Mouse (Mus musculus) kidney, embryonic 15.5 days (tissue): ENCODE data around the gene Usp11. TPM values are rescaled to one million over a fixed set of nuclear protein-coding genes. Genes with fewer than 3 reads are reported as not detected.

Experiments
- ATAC-seq: fragments of 200-750 bp; cut with Nextera tagmentation; replicated peaks from 2 replicates; pipeline ENCODE4 v1.8.0; 2017; ENCODE audit warnings: moderate TSS enrichment; ENCODE audit not compliant: low FRiP score
- H3K27ac ChIP-seq: fragments of 300-500 bp; sonication (generic); 2 replicates; pipeline ENCODE4 v1.5.1; 2015; ENCODE audit warnings: mild to moderate bottlenecking, inconsistent platforms
- H3K27me3 ChIP-seq: fragments of 300-500 bp; sonication (generic); 2 replicates; pipeline ENCODE4 v1.6.1; 2015; ENCODE audit warnings: inconsistent platforms
- H3K36me3 ChIP-seq: fragments of 300-500 bp; sonication (generic); 2 replicates; pipeline ENCODE4 v1.6.1; 2015; ENCODE audit warnings: inconsistent platforms
- H3K4me1 ChIP-seq: fragments of 300-500 bp; sonication (generic); 2 replicates; pipeline ENCODE4 v1.6.1; 2015; ENCODE audit warnings: inconsistent platforms
- H3K4me2 ChIP-seq: fragments of 300-500 bp; sonication (generic); 2 replicates; pipeline ENCODE4 v1.6.1; 2015; ENCODE audit warnings: moderate library complexity, mild to moderate bottlenecking, inconsistent platforms
- H3K4me3 ChIP-seq: fragments of 300-500 bp; sonication (generic); replicated peaks from 2 replicates; pipeline ENCODE4 v1.5.1; 2015; ENCODE audit warnings: mild to moderate bottlenecking, inconsistent platforms
- H3K9ac ChIP-seq: fragments of 300-500 bp; sonication (generic); 2 replicates; pipeline ENCODE4 v1.6.1; 2015; ENCODE audit warnings: mild to moderate bottlenecking, inconsistent platforms
- H3K9me3 ChIP-seq: fragments of 300-500 bp; sonication (generic); replicated peaks from 2 replicates; pipeline ENCODE4 v1.6.1; 2016; ENCODE audit warnings: inconsistent platforms
- WGBS: fragments of 180-500 bp; shearing (Covaris S2); methylation state at CpG from one replicate; pipeline ENCODE4 v1.1.7; 2015; ENCODE audit warnings: mixed read lengths; 5-methylcytosine and 5-hydroxymethylcytosine counted together
- polyA plus RNA-seq: library from polyadenylated mRNA; unstranded; fragments of >200 nt; fragmentation: Nextera tagmentation; extraction: Ambion mirVana; gene quantifications from 2 replicates; pipeline ENCODE4 v1.2.1, GENCODE M21; 2015

The Usp11 gene
- polyA plus RNA-seq, result 43.9 and 47.8 TPM in 2 replicates

DNA sequence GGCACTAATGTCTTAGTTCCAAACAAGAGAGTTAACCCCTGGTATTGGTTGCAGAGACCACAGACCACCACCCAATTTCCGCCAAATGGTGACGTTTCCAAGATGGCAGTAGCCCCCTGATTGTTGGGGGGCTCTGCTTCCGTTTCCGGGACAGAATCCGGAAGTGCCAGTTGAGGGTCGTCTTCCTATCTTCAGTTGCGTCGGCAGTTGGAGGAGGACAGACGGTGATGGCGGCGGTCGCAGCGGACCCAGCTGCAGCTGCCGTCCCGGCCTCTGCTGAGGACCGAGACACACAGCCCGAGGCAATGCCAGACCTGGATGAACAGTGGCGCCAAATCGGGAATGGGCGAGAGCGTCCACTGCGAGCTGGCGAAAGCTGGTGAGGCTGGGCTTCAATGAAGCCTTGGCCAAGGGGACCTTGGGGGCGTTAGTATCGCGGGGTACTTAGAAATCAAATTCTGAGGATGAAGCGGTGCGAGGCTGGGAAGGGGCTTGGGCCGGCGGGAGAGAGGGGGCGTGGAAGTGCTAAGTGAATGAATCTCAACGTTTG, at the start of gene Usp11:
TSS of gene Usp11 (plus strand) at position 166 of the 550 bp plus-strand sequence.
- Histone ChIP-seq H3K27me3 (no peaks in the 10 kb centered on the region), H3K4me3 (peak within 1 kb of the TSS; percentile 61), H3K27ac (peak within 1 kb of the TSS; percentile 96), H3K4me1 (no peaks in the 10 kb centered on the region), H3K9me3 (no peaks in the 10 kb centered on the region), H3K36me3 (peaks cover 10% of the 10 kb centered on the region), H3K9ac (peak within 1 kb of the TSS; percentile 56), H3K4me2 (peak within 1 kb of the TSS; percentile 58)
- WGBS, result 19% methylated on average over 32 of the region's 32 CpGs
- ATAC-seq, result peak; percentile 61

DNA sequence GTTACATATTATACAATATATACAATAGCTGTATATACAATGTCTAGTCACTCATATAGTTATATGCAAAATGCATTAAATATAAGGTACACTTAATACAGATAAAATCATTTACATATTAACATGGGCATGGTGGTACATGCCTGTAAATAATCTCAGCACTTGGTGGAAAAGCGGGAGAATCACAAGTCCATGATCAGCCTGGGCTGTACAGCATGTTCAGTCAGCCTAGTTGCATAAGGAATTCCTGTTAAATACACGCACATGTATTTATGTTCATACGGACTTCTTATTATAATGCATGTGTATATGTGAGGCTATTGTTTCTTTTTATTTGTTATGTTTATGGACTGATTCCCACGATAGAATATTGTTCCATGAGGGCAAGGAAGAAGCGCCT, 46.1 kb upstream of the Usp11 start:
- H3K4me3 ChIP-seq, result peak overlapping the region; percentile 56
- 32% methylated on average over 5 of the region's 5 CpGs for WGBS
- no peaks in the 10 kb centered on the region for H3K27me3 ChIP-seq
- H3K36me3 ChIP-seq, result no peaks in the 10 kb centered on the region
- H3K27ac ChIP-seq, result no peak overlapping the region
- H3K9me3 ChIP-seq, result no peaks in the 10 kb centered on the region
- peak overlapping the region; percentile 81 for H3K4me2 ChIP-seq
- ATAC-seq, result no peak
- no peak overlapping the region for H3K9ac ChIP-seq
- no peaks in the 10 kb centered on the region for H3K4me1 ChIP-seq

DNA sequence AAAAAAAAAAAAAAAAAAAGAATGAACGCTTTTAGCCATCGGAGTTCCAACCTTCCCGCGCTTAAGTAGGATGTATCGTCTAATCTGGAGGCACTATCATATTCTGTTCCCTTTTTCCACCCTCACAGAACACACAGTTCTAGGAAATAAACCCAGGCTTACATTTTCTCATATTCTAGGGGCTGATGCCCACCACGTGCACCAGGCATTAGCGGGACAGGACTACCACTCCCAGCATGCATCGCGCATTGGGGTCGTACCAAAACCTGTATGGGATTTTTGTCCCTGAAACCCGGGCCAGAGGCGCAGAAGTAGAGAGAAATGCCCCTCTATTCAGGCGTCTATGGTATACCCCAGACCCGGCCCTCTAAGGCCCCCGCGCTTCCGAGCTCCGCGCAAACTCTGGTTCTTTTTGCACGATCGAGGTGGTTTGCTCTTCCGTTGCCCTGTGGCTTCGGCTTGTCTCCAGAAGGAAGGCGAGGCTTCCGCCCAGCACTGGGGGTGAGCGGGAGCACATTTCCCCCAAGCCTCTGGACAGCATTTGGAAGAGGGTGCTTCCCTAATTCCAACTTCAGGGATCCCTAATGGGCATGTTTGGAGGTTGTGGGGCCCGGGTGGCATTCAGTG, 45.6 kb upstream of the Usp11 start, which contains the start of gene Uba1:
TSS of gene Uba1 (plus strand) at position 301 of the 627 bp plus-strand sequence.
- H3K4me1 ChIP-seq, result no peaks in the 10 kb centered on the region
- no peaks in the 10 kb centered on the region for H3K27me3 ChIP-seq
- peak within 1 kb of the TSS; percentile 81 for H3K4me2 ChIP-seq
- no peaks in the 10 kb centered on the region for H3K36me3 ChIP-seq
- no peaks in the 10 kb centered on the region for H3K9me3 ChIP-seq
- H3K4me3 ChIP-seq, result peak within 1 kb of the TSS; percentile 56
- peak; percentile 86 for ATAC-seq
- H3K9ac ChIP-seq, result peak within 1 kb of the TSS; percentile 45
- WGBS, result 15% methylated on average over 27 of the region's 27 CpGs
- peak within 1 kb of the TSS; percentile 73; the same call in 1 of the 2 replicates for H3K27ac ChIP-seq

DNA sequence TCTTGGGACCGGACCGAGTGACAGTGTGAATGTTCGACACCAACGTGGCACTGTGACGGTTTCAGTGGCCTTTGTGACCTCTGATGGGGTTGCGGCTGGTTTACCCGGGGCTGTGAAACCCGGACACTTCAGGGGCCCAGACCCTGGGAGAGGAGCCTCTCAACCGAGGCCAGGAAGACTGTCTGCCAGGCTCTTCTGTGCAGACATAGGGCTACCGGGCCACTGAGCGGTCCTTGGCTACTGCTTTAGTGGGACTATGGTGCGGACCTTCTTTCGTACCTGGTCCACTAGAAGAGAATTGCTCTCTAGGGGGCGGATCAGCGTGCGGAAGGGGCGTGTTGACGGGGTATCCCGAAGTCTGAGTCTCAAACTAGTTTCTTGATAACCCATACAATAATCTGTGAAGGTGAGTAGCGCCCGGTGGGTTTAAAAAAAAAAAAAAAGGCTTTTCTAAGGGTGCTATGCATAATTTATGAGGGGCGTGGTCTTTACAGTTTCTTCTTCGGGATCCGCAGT, 44.8 kb upstream of the Usp11 start:
- peak overlapping the region; percentile 45 for H3K9ac ChIP-seq
- peak overlapping the region; percentile 56 for H3K4me3 ChIP-seq
- H3K27me3 ChIP-seq, result no peaks in the 10 kb centered on the region
- ATAC-seq, result peak; percentile 20; the same call in 1 of the 2 replicates
- no peaks in the 10 kb centered on the region for H3K36me3 ChIP-seq
- H3K9me3 ChIP-seq, result no peaks in the 10 kb centered on the region
- peak overlapping the region; percentile 73; the same call in 1 of the 2 replicates for H3K27ac ChIP-seq
- peak overlapping the region; percentile 81 for H3K4me2 ChIP-seq
- 16% methylated on average over 24 of the region's 24 CpGs for WGBS
- no peaks in the 10 kb centered on the region for H3K4me1 ChIP-seq

GRCm38 (mm10) chrX:20662317-20662715, 41.4 kb upstream of the Usp11 start:
- Histone ChIP-seq H3K27me3 (no peaks in the 10 kb centered on the region), H3K4me2 (no peak overlapping the region), H3K27ac (peak overlapping the region; percentile 37; the same call in 1 of the 2 replicates), H3K4me3 (peak overlapping the region; percentile 67), H3K9ac (no peak overlapping the region), H3K4me1 (no peaks in the 10 kb centered on the region), H3K36me3 (peaks cover 19% of the 10 kb centered on the region), H3K9me3 (no peaks in the 10 kb centered on the region)
- 28% methylated on average over 5 of the region's 5 CpGs for WGBS
- ATAC-seq, result peak; percentile 19

DNA sequence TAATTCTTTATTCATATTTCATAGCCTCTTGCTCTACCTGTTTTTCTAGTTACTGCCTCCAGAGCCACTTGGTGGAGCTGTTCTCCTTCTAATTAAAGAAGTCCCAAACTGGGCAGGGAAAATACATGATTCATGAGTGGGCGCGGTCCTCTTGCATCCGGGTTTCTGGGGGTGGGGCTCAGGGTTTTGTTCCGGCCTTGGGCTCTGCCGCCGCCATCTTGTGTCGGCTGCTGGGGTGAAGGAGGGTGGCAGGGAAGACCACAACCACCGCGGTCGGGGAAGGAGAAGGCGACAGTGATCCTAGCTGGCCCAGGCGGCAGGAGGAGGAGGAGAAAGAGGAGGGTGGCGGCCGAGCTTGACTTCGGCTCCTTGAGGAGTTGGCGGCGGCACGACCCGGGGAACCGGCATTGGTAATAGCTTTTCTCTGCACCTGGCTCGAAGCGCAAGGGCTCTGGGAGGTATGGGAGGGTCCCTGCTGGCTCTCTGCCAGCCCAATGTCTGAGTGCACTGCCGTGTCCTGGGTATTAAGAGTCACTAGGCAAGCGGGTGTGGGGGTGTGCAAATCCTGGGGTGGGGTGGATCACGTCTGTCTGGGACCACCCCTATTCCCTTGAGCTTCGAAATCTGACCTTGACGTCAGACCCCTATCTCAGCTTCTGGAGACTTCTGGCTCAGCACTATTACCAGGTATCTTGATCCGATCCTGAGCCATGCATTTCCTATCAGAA, 40.8 kb upstream of the Usp11 start:
- H3K27me3 ChIP-seq, result no peaks in the 10 kb centered on the region
- H3K36me3 ChIP-seq, result peaks cover 25% of the 10 kb centered on the region
- no peaks in the 10 kb centered on the region for H3K4me1 ChIP-seq
- peak; percentile 91 for ATAC-seq
- H3K27ac ChIP-seq, result peak overlapping the region; percentile 82
- H3K9me3 ChIP-seq, result no peaks in the 10 kb centered on the region
- H3K4me3 ChIP-seq, result peak overlapping the region; percentile 67
- 15% methylated on average over 28 of the region's 28 CpGs for WGBS
- H3K9ac ChIP-seq, result peak overlapping the region; percentile 64
- peak overlapping the region; percentile 59 for H3K4me2 ChIP-seq

- WGBS, result 17% methylated on average over 9 of the region's 9 CpGs
- peak; percentile 6; the same call in 1 of the 2 replicates for ATAC-seq
- peaks cover 30% of the 10 kb centered on the region for H3K36me3 ChIP-seq
Observed at GRCm38 (mm10) chrX:20663444-20663790, 40.3 kb upstream of the Usp11 start.

DNA sequence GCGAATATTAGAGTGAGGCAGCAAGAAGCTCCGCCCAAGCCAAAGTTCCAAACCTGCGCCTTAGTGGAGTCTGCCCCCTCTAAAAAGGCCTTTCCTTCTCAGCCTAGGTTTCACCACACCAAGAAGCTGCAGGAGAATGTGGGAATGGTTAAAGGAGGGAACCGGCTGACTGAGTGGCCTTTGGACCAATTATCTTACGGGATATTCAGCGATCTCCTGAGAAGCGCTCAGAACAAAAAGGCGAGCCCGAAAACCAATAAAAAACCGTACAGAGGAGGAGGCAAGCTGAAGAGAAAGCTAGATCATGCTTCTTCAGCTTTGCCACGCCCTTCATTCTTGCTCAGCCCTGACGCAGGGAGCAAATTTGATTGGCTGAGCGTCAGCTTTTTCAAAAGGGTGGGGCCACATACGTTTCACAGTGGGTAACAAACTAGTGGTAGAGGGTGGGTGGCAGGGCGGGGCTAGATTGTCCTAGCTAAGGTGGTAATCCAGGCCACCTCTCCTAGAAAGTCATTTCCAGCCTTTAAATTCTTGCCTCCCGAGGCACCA, 16.1 kb upstream of the Usp11 start, which contains the start of gene Cdk16:
TSS of gene Cdk16 (plus strand) at position 436 of the 549 bp plus-strand sequence.
- peak within 1 kb of the TSS; percentile 69 for H3K4me3 ChIP-seq
- ATAC-seq, result peak; percentile 94

More at GRCm38 (mm10) chrX:20663444-20663790, 40.3 kb upstream of the Usp11 start:
- Histone ChIP-seq H3K27ac (peak overlapping the region; percentile 82), H3K9ac (peak overlapping the region; percentile 64), H3K4me3 (peak overlapping the region; percentile 67), H3K9me3 (no peaks in the 10 kb centered on the region), H3K4me1 (no peaks in the 10 kb centered on the region), H3K4me2 (peak overlapping the region; percentile 59), H3K27me3 (no peaks in the 10 kb centered on the region)

DNA sequence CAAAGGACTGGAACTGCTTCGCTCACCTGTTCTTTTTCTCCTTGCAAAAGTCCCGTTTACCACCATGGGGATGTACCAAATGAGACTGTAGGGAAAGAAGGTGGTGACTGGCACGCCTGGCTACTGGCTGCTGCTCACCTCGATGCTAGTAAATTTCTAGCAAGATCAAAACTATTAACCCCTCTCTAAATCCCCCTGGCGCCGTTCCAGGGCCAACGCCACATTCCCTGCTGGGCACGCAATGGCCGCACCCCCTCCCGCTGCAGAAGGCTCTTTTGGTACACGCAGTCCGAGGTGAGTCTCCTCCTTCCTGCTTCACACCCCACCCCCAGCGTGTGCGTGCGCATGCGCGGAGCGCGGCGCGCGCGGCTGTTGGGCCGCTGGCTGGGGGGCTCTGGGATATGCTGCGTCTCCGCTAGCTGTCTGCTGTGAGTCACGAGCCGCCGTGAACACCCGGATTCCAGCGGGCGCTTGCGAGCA, 15.6 kb upstream of the Usp11 start:
- Histone ChIP-seq H3K9me3 (no peaks in the 10 kb centered on the region), H3K36me3 (peaks cover 7% of the 10 kb centered on the region), H3K27ac (peak overlapping the region; percentile 97), H3K4me1 (peaks cover 10% of the 10 kb centered on the region; the same call in 1 of the 2 replicates), H3K27me3 (no peaks in the 10 kb centered on the region), H3K4me3 (peak overlapping the region; percentile 69), H3K4me2 (peak overlapping the region; percentile 71), H3K9ac (peak overlapping the region; percentile 85)
- 20% methylated on average over 31 of the region's 33 CpGs for WGBS
- peak; percentile 92 for ATAC-seq

More for the DNA sequence above, 16.1 kb upstream of the Usp11 start, which contains the start of gene Cdk16:
- Histone ChIP-seq H3K27ac (peak within 1 kb of the TSS; percentile 97), H3K27me3 (no peaks in the 10 kb centered on the region), H3K4me1 (peaks cover 10% of the 10 kb centered on the region; the same call in 1 of the 2 replicates), H3K9me3 (no peaks in the 10 kb centered on the region), H3K36me3 (peaks cover 7% of the 10 kb centered on the region), H3K9ac (peak within 1 kb of the TSS; percentile 85), H3K4me2 (peak within 1 kb of the TSS; percentile 71)
- 19% methylated on average over 16 of the region's 16 CpGs for WGBS

DNA sequence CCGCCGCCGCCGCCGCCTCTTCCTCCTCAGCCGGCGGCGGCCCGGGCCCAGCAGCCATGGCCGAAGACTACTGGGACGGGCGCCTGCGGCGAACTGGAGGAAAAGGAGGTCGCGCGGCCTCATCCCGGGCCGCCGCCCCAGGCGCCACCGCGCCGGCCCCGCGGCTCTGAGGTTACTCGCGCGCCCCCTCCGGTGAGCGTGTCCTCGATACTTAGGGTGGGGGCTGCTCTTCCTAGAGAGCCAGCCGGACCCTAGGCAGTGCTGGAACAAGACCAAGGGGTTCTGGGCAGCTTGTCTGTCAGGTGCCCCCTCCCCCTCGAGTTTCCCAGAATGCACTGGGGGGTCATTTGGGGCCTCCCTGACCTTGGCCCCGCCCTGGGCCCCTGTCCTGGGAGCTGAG, 15.1 kb upstream of the Usp11 start:
- Histone ChIP-seq H3K27me3 (no peaks in the 10 kb centered on the region), H3K9ac (peak overlapping the region; percentile 85), H3K4me3 (peak overlapping the region; percentile 69), H3K27ac (peak overlapping the region; percentile 97), H3K4me2 (peak overlapping the region; percentile 71), H3K9me3 (no peaks in the 10 kb centered on the region), H3K4me1 (peaks cover 10% of the 10 kb centered on the region; the same call in 1 of the 2 replicates), H3K36me3 (peaks cover 11% of the 10 kb centered on the region; the same call in 1 of the 2 replicates)
- 30% methylated on average over 12 of the region's 35 CpGs for WGBS
- ATAC-seq, result peak; percentile 55

- H3K4me3 ChIP-seq, result no peak overlapping the region
- H3K27ac ChIP-seq, result no peak overlapping the region
- WGBS, result 63% methylated on average over 3 of the region's 3 CpGs
- H3K4me2 ChIP-seq, result no peak overlapping the region
- H3K9me3 ChIP-seq, result no peaks in the 10 kb centered on the region
- no peak for ATAC-seq
- H3K4me1 ChIP-seq, result peaks cover 10% of the 10 kb centered on the region; the same call in 1 of the 2 replicates
- H3K9ac ChIP-seq, result no peak overlapping the region
- H3K36me3 ChIP-seq, result peaks cover 39% of the 10 kb centered on the region
- H3K27me3 ChIP-seq, result no peaks in the 10 kb centered on the region
Observed at GRCm38 (mm10) chrX:20691566-20691965, 12.1 kb upstream of the Usp11 start.
